Mouse (Mus musculus) C2C12 (cell line): ENCODE measurements around the gene BC005624.

ENCODE experiments used
- CTCF ChIP-seq: IDR thresholded peaks from one replicate; pipeline ENCODE4 v1.5.1; 2011; ENCODE audit not compliant: control insufficient read depth, insufficient read depth, insufficient read length
- USF1 ChIP-seq: IDR thresholded peaks from one replicate; pipeline ENCODE4 v1.6.1; 2011; ENCODE audit warnings: low read depth, mild to moderate bottlenecking, control low read depth, moderate library complexity

- TF ChIP-seq CTCF (no peak), USF1 (no peak)
Observed at GRCm38 (mm10) chr2:30928893-30929482, 53.0 kb downstream of the BC005624 start.
